Mouse (Mus musculus) lung, postnatal 0 days (tissue): ENCODE measurements at regions not wholly inside any gene's neighbourhood (a gene's known extent, or its start where the extent isn't known, plus 50 kb on each side); places are given as distances from the start of the nearest gene placed in this dataset.

Source experiments
- ATAC-seq: fragments of 200-750 bp; cut with Nextera tagmentation; 2 replicates; pipeline ENCODE4 v1.8.0; 2017; ENCODE audit warnings: moderate library complexity
- DNase-seq: peaks from one replicate; pipeline ENCODE4 v3.0.0-alpha.2; 2016; ENCODE audit warnings: low spot score
- H3K27ac ChIP-seq: fragments of 300-500 bp; sonication (generic); 2 replicates; pipeline ENCODE4 v1.5.1; 2014; ENCODE audit warnings: antibody characterized with exemption, mild to moderate bottlenecking, low read length, mixed read lengths
- H3K27me3 ChIP-seq: fragments of 300-500 bp; sonication (generic); replicated peaks from 2 replicates; pipeline ENCODE4 v1.6.1; 2014; ENCODE audit warnings: low read length, mixed read lengths; ENCODE audit not compliant: insufficient read depth
- H3K36me3 ChIP-seq: fragments of 300-500 bp; sonication (generic); 2 replicates; pipeline ENCODE4 v1.6.1; 2014; ENCODE audit warnings: low read length, mixed read lengths; ENCODE audit not compliant: insufficient read depth
- H3K4me1 ChIP-seq: fragments of 300-500 bp; sonication (generic); 2 replicates; pipeline ENCODE4 v1.6.1; 2014; ENCODE audit warnings: antibody characterized with exemption, low read depth, low read length, mixed read lengths; ENCODE audit not compliant: insufficient read depth
- H3K4me2 ChIP-seq: fragments of 300-500 bp; sonication (generic); replicated peaks from 2 replicates; pipeline ENCODE4 v1.6.1; 2014; ENCODE audit warnings: low read depth, mild to moderate bottlenecking, low read length, moderate library complexity, mixed read lengths
- H3K4me3 ChIP-seq: fragments of 300-500 bp; sonication (generic); 2 replicates; pipeline ENCODE4 v1.5.1; 2014; ENCODE audit warnings: low read depth, low read length
- H3K9ac ChIP-seq: fragments of 300-500 bp; sonication (generic); replicated peaks from 2 replicates; pipeline ENCODE4 v1.6.1; 2014; ENCODE audit warnings: low read depth, mild to moderate bottlenecking
- H3K9me3 ChIP-seq: fragments of 300-500 bp; sonication (generic); 2 replicates; pipeline ENCODE4 v1.6.1; 2016; ENCODE audit warnings: low read length, mixed read lengths
- CTCF ChIP-seq: IDR thresholded peaks from 2 replicates; pipeline ENCODE4 v1.5.1; 2016; ENCODE audit warnings: antibody characterized with exemption, mild to moderate bottlenecking
- EP300 ChIP-seq: IDR thresholded peaks from 2 replicates; pipeline ENCODE4 v1.6.1; 2016; ENCODE audit warnings: antibody characterized with exemption, mild to moderate bottlenecking, control low read depth
- WGBS: fragments of 180-500 bp; shearing (Covaris S2); extraction: QIAGEN DNeasy Blood & Tissue Kit; methylation state at CpG from one replicate; pipeline ENCODE4 v1.1.7; 2014; 5-methylcytosine and 5-hydroxymethylcytosine counted together

DNA sequence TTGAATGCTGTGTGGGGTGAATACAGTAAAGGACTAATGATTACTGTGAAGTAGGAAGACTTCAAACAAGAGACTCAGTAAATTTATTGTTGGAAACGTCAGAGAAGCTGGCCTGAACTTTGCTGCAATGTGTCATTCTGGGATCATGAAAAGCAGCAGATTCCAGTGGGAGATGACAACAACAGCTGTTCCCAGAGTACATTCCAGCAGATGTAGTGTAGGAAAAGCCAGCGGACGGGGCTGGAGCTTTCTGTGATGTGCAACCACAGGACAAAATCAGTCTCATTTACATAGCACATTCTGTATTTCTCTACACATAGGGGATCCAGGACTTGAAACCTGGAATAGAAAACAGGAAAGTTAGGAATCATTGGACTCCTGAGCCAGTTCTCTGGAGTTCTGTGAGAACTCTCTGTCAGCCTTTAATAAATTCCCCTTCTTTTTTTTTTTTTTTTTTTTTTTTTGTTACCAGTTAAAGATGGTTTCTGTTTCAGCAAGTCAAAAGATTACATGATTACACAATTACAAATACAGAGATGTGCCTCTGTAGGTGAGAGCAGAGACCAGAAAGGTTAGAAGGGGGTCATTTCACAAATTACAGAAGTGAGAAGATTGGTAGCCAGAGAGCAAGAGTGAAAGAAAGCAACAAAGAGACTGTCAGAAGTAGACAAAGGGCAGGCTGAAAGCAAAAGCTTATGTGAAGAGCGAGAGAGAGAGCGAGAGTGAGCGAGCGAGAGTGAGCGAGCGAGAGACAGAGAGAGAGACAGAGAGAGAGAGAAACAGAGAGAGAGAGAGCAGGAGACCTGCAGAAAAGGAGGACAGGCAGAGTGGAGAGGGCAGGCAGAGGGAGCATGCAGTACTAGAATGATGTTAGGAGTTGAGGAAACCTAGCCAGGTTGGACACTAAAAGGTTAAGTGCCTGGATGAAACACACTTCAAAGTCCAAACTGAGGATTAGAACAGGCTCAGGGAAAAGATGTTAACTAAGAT lies 118.0 kb upstream of the Il6 start:
- no peak overlapping the region for H3K4me3 ChIP-seq
- no peaks in the 10 kb centered on the region for H3K36me3 ChIP-seq
- H3K27me3 ChIP-seq, result no peaks in the 10 kb centered on the region
- ATAC-seq, result peak; percentile 65
- H3K9me3 ChIP-seq, result no peaks in the 10 kb centered on the region
- DNase-seq, result peak; percentile 69
- H3K9ac ChIP-seq, result no peak overlapping the region
- 57% methylated on average over 9 of the region's 9 CpGs for WGBS
- H3K4me2 ChIP-seq, result no peak overlapping the region
- H3K4me1 ChIP-seq, result no peaks in the 10 kb centered on the region
- H3K27ac ChIP-seq, result no peak overlapping the region
- TF ChIP-seq CTCF, result no peak
- 0 out of 2 replicates have a peak, but pooled peaks have one; percentile 9 for TF ChIP-seq EP300

DNA sequence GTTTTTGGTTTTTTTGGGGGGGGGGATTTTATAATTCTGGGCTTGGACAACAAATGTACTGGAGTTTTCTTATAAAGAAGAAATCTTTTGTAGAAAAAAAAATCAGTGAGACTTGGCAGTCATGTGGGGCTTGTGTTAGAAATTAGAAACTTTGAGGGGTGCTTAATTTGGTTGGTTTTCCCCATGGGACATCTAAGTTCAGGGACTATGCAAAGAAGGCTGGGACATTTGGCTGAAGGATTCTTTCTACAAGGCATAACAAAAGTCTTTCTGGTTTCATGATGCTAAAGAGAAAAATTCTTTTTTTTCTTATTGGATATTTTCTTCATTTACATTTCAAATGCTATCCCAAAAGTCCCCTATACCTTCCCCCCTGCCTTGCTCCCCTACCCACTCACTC lies 115.3 kb upstream of the Il6 start:
- Histone ChIP-seq H3K9ac (no peak overlapping the region), H3K36me3 (no peaks in the 10 kb centered on the region), H3K27ac (no peak overlapping the region), H3K9me3 (no peaks in the 10 kb centered on the region), H3K4me3 (no peak overlapping the region), H3K27me3 (no peaks in the 10 kb centered on the region), H3K4me2 (no peak overlapping the region), H3K4me1 (no peaks in the 10 kb centered on the region)
- TF ChIP-seq EP300 (no peak), CTCF (no peak)
- no peak for ATAC-seq
- no peak for DNase-seq

DNA sequence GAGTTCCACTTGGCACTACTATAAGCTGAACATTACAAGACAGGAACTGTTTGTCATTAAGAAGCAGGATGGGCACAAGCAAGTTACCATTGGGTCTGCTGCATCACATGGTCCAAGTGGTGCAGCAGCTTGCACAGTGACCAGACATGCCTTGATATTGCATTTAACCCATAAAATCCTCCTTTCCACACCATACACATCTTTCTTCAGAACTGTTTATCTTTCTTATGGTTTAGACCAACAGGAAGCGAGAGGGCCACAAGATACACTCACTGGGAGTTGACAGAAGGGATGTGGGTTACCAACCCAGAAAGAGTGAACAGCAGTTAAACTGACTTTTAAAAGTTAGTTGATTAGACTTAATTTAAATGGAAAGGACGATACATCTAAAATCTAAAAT lies 111.2 kb upstream of the Il6 start:
- no peak overlapping the region for H3K4me3 ChIP-seq
- ATAC-seq (no peak), DNase-seq (no peak)
- H3K9me3 ChIP-seq, result no peaks in the 10 kb centered on the region
- no peak overlapping the region for H3K27ac ChIP-seq
- no peaks in the 10 kb centered on the region for H3K27me3 ChIP-seq
- TF ChIP-seq CTCF, result no peak
- no peak for TF ChIP-seq EP300
- no peaks in the 10 kb centered on the region for H3K4me1 ChIP-seq
- H3K36me3 ChIP-seq, result no peaks in the 10 kb centered on the region
- H3K9ac ChIP-seq, result no peak overlapping the region
- H3K4me2 ChIP-seq, result no peak overlapping the region
- 64% methylated on average over 2 of the region's 2 CpGs for WGBS

DNA sequence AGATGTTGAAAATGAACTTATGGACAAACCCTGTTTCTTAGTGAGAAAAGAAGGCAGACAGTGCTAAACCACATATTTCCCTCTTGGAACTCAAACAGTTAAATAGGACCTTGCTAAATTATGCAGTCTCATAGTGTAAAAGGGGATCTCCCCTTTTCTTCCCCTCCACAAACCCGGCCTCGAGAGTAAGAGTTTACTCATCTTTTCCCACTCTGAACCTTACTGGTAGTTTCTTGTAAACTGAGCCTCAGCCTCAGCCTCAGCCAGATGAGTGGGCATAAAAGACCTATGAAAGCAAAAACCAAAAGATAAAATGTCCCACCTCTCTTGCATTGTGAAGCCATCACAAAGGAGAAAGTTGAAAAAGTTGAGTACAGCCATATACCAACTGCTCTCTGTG lies 92.6 kb upstream of the Il6 start:
- no peak overlapping the region for H3K9ac ChIP-seq
- H3K4me2 ChIP-seq, result no peak overlapping the region
- no peaks in the 10 kb centered on the region for H3K36me3 ChIP-seq
- TF ChIP-seq CTCF, result no peak
- no peak for TF ChIP-seq EP300
- no peak for ATAC-seq
- no peaks in the 10 kb centered on the region for H3K27me3 ChIP-seq
- no peak overlapping the region for H3K27ac ChIP-seq
- DNase-seq, result no peak
- 53% methylated on average over 2 of the region's 2 CpGs for WGBS
- H3K4me1 ChIP-seq, result no peaks in the 10 kb centered on the region
- H3K4me3 ChIP-seq, result no peak overlapping the region
- H3K9me3 ChIP-seq, result no peaks in the 10 kb centered on the region

DNA sequence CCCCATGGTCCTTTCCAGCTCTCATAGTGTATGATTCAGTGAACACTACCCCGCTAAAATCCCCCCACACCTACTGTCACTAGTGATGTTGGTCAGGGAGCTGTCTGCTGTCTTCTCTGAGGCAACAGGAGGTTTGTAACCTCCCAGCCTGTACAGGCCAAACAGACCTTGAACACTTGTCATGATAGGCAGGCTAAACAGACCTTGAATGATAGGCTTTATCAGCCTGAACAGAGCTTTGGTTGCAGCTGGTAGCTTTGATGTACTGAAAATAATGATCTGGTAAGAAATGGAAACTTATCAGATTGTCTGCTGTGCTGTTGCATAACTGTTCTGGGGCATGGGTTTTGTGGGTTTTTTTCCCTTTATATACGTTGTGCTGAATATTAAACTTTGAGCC lies 87.4 kb upstream of the Il6 start:
- no peaks in the 10 kb centered on the region for H3K27me3 ChIP-seq
- H3K9me3 ChIP-seq, result no peaks in the 10 kb centered on the region
- ATAC-seq (no peak), DNase-seq (no peak)
- no peak overlapping the region for H3K4me2 ChIP-seq
- no peaks in the 10 kb centered on the region for H3K36me3 ChIP-seq
- H3K27ac ChIP-seq, result no peak overlapping the region
- no peaks in the 10 kb centered on the region for H3K4me1 ChIP-seq
- no peak overlapping the region for H3K9ac ChIP-seq
- 66% methylated on average over 2 of the region's 2 CpGs for WGBS
- no peak overlapping the region for H3K4me3 ChIP-seq
- TF ChIP-seq EP300 (no peak), CTCF (no peak)

DNA sequence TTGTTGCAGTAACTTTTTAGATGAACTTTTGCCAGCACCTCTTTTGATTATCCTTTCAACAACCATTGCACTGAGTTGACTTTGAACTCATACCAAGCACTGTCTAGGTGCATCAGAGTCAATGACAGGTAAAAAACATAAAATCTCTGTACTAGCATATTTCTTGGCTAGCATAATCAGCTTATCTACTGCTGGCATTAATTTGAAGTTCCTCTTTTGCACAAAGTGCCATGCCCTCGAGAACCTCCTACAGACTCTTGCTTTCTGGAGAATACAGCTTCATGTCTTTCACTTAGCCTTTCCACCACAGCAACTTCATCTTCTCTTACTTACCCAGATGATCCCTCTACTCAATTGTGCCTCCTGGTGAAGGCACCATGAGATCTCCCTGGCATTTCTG lies 85.3 kb upstream of the Il6 start:
- WGBS, result 44% methylated on average over 1 of the region's 1 CpGs
- ATAC-seq, result no peak
- TF ChIP-seq CTCF (no peak), EP300 (no peak)

DNA sequence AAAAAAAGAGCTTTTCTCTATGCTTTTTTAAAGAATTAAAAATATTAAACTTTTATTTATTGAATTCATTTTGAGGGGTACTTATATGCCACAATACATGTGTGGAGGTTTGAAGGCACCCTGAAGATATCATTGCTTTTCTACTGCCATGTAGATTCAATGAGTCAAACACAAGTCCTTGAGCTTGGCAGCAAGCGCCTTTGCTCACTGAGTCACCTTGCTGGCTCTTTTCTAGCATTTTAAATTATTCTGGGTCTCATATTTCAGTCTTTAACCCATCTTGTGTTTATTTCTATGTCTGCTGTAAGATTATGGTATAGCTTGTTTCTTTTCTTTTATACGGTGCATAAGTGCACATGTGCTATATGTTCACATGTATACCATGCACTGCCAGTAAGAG lies 83.5 kb upstream of the Il6 start:
- TF ChIP-seq CTCF (no peak), EP300 (no peak)
- no peak overlapping the region for H3K4me3 ChIP-seq
- no peak for DNase-seq
- no peak overlapping the region for H3K27ac ChIP-seq
- ATAC-seq, result no peak
- WGBS, result 75% methylated on average over 2 of the region's 2 CpGs
- no peak overlapping the region for H3K9ac ChIP-seq
- H3K4me1 ChIP-seq, result no peaks in the 10 kb centered on the region
- no peak overlapping the region for H3K4me2 ChIP-seq
- no peaks in the 10 kb centered on the region for H3K27me3 ChIP-seq
- H3K9me3 ChIP-seq, result no peaks in the 10 kb centered on the region
- no peaks in the 10 kb centered on the region for H3K36me3 ChIP-seq

More for the DNA sequence above, 85.3 kb upstream of the Il6 start:
- no peak for DNase-seq
- Histone ChIP-seq H3K9me3 (no peaks in the 10 kb centered on the region), H3K27ac (no peak overlapping the region), H3K36me3 (no peaks in the 10 kb centered on the region), H3K4me2 (no peak overlapping the region), H3K4me3 (no peak overlapping the region), H3K4me1 (no peaks in the 10 kb centered on the region), H3K9ac (no peak overlapping the region), H3K27me3 (no peaks in the 10 kb centered on the region)
